Mouse (Mus musculus) ES-E14 (cell line): ENCODE data around the gene Samd1.

Source experiments
- CHD2 ChIP-seq: IDR thresholded peaks from 2 replicates; pipeline ENCODE4 v1.6.1; 2014; ENCODE audit warnings: mild to moderate bottlenecking, low read depth, low read length, inconsistent platforms
- HCFC1 ChIP-seq: IDR thresholded peaks from 2 replicates; pipeline ENCODE4 v1.6.1; 2012; ENCODE audit warnings: low read length, inconsistent platforms, borderline replicate concordance; ENCODE audit not compliant: insufficient read depth
- ZC3H11A ChIP-seq: IDR thresholded peaks from 2 replicates; pipeline ENCODE4 v1.6.1; 2012; ENCODE audit warnings: low read depth, mild to moderate bottlenecking, inconsistent platforms, low read length, borderline replicate concordance
- ZNF384 ChIP-seq: IDR thresholded peaks from 2 replicates; pipeline ENCODE4 v1.6.1; 2012; ENCODE audit warnings: low read depth, low read length, inconsistent platforms

GRCm38 (mm10) chr8:84029272-84029671 is 31.8 kb downstream of the Samd1 start:
- TF ChIP-seq ZNF384 (no peak), HCFC1 (no peak), CHD2 (peak; percentile 77), ZC3H11A (no peak)
